Mouse (Mus musculus) heart, adult 2 months (tissue): ENCODE measurements at regions not wholly inside any gene's neighbourhood (a gene's known extent, or its start where the extent isn't known, plus 50 kb on each side); places are given as distances from the start of the nearest gene placed in this dataset.
"Not testable (repeated sequence)": the region's sequence is repeated elsewhere in the genome, so short reads cannot be mapped to it uniquely, and the experiment has no call there.

Experiments
- DNase-seq, 2 experiments: peaks; one replicate each; pipeline ENCODE4 v3.0.0; 2021
- H3K27ac ChIP-seq: fragments of 200-600 bp; 2 replicates; pipeline ENCODE4 v1.8.1; 2022
- H3K27me3 ChIP-seq: fragments of 200-500 bp; 2 replicates; pipeline ENCODE4 v1.6.1; 2012; ENCODE audit warnings: mild to moderate bottlenecking, low read length, inconsistent platforms, mixed read lengths; ENCODE audit not compliant: control insufficient read depth, insufficient read depth
- H3K36me3 ChIP-seq: fragments of 200-500 bp; 2 replicates; pipeline ENCODE4 v1.6.1; 2012; ENCODE audit warnings: low read length, inconsistent platforms; ENCODE audit not compliant: control insufficient read depth, insufficient read depth
- H3K4me1 ChIP-seq: fragments of 200-500 bp; 2 replicates; pipeline ENCODE4 v1.6.1; 2011; ENCODE audit warnings: low read length; ENCODE audit not compliant: control insufficient read depth, insufficient read depth
- H3K4me3 ChIP-seq: fragments of 200-600 bp; 2 replicates; pipeline ENCODE4 v1.8.1; 2022
- H3K79me2 ChIP-seq: fragments of 200-500 bp; replicated peaks from 2 replicates; pipeline ENCODE4 v1.6.1; 2012; ENCODE audit warnings: mild to moderate bottlenecking, inconsistent platforms, low read length, moderate library complexity, mixed read lengths; ENCODE audit not compliant: control insufficient read depth, insufficient read depth
- H3K9ac ChIP-seq: fragments of 200-500 bp; 2 replicates; pipeline ENCODE4 v1.6.1; 2012; ENCODE audit warnings: low read depth, mild to moderate bottlenecking, control low read depth, inconsistent platforms, low read length, mixed read lengths
- CTCF ChIP-seq: fragments of 200-600 bp; IDR thresholded peaks from 2 replicates; pipeline ENCODE4 v1.8.1; 2022; ENCODE audit warnings: antibody characterized with exemption, mild to moderate bottlenecking, moderate library complexity
- EP300 ChIP-seq: fragments of 200-500 bp; IDR thresholded peaks from 2 replicates; pipeline ENCODE4 v1.6.1; 2011; ENCODE audit warnings: low read depth, low read length, control low read depth; ENCODE audit not compliant: insufficient read depth
- POLR2A ChIP-seq: fragments of 200-500 bp; IDR thresholded peaks from 2 replicates; pipeline ENCODE4 v1.6.1; 2011; ENCODE audit warnings: mild to moderate bottlenecking, low read depth, low read length, control low read depth; ENCODE audit not compliant: insufficient read depth
- WGBS: fragments of 180-500 bp; shearing (Covaris S2); methylation state at CpG from one replicate; pipeline ENCODE4 v1.1.7; 2018; 5-methylcytosine and 5-hydroxymethylcytosine counted together
- intact Hi-C: fragments of 180-260 bp; cut with DNase I; formaldehyde crosslinking; loops from one replicate; pipeline ENCODE4 v1.15.1; 2025

- Histone ChIP-seq H3K27me3 (0 out of 2 replicates have a peak, but pooled peaks cover 1% of the 10 kb centered on the region), H3K36me3 (no peaks in the 10 kb centered on the region), H3K4me3 (no peak overlapping the region), H3K27ac (no peak overlapping the region), H3K79me2 (no peaks in the 10 kb centered on the region), H3K9ac (no peak overlapping the region), H3K4me1 (no peaks in the 10 kb centered on the region)
- intact Hi-C loops = loop anchor here (5.0 kb wide), 1 partner anchor 112 kb away; no protein-coding TSS in a partner anchor
- DNase-seq = no peak
- TF ChIP-seq POLR2A = no peak
- WGBS = 95% methylated on average over 3 of the region's 3 CpGs
These were observed 64.2 kb upstream of the Cpm start for GRCm38 (mm10) chr10:117565110-117565509.

GRCm38 (mm10) chr10:117564118-117565040, 64.9 kb upstream of the Cpm start:
- intact Hi-C loops = loop anchor here (5.0 kb wide), 1 partner anchor 113 kb away; no protein-coding TSS in a partner anchor
- Histone ChIP-seq H3K27ac (no peak overlapping the region), H3K79me2 (no peaks in the 10 kb centered on the region), H3K36me3 (no peaks in the 10 kb centered on the region), H3K9ac (no peak overlapping the region), H3K27me3 (no peaks in the 10 kb centered on the region), H3K4me1 (no peaks in the 10 kb centered on the region), H3K4me3 (no peak overlapping the region)
- TF ChIP-seq EP300 (no peak), CTCF (no peak), POLR2A (no peak)
- WGBS = 47% methylated on average over 12 of the region's 12 CpGs
- no peak for DNase-seq

- no peaks in the 10 kb centered on the region for H3K27me3 ChIP-seq
- H3K27ac ChIP-seq = no peak overlapping the region
- no peaks in the 10 kb centered on the region for H3K4me1 ChIP-seq
- TF ChIP-seq EP300 (no peak), POLR2A (no peak), CTCF (no peak)
- intact Hi-C loops = no loop called here
- WGBS = 72% methylated on average over 8 of the region's 8 CpGs
- H3K9ac ChIP-seq = no peak overlapping the region
- no peak overlapping the region for H3K4me3 ChIP-seq
- H3K79me2 ChIP-seq = no peaks in the 10 kb centered on the region
- no peak for DNase-seq
- no peaks in the 10 kb centered on the region for H3K36me3 ChIP-seq
These were observed 65.7 kb upstream of the Cpm start for GRCm38 (mm10) chr10:117563429-117564117.

DNA sequence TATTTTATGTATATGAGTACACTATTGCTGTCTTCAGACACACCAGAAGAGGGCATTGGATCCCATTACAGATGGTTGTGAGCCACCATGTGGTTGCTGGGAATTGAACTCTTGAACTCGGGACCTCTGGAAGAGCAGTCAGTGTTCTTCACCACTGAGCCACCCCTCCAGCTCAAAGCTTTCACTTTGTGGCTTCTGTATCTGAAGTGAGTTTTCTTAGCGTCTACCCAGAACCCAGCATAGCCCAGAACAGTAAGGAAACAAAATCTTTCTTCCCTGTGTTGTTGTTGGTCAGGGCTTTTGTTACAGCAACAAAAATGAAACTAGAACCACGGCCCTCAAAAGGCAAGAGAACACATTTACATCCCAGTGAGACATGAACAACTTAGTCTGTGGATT, 66.5 kb upstream of the Cpm start:
- H3K79me2 ChIP-seq, H3K27ac ChIP-seq, H3K36me3 ChIP-seq, H3K4me3 ChIP-seq, intact Hi-C loops, H3K27me3 ChIP-seq, H3K9ac ChIP-seq, DNase-seq, H3K4me1 ChIP-seq: not testable (repeated sequence)
- 83% methylated on average over 3 of the region's 3 CpGs for WGBS

- no peak for DNase-seq
- intact Hi-C loops = no loop called here
- H3K4me1 ChIP-seq = no peaks in the 10 kb centered on the region
- 73% methylated on average over 13 of the region's 13 CpGs for WGBS
- TF ChIP-seq EP300 = no peak
- TF ChIP-seq CTCF = no peak
- no peak for TF ChIP-seq POLR2A
- no peaks in the 10 kb centered on the region for H3K79me2 ChIP-seq
- no peak overlapping the region for H3K27ac ChIP-seq
- H3K9ac ChIP-seq = no peak overlapping the region
- H3K4me3 ChIP-seq = no peak overlapping the region
- H3K36me3 ChIP-seq = no peaks in the 10 kb centered on the region
- H3K27me3 ChIP-seq = no peaks in the 10 kb centered on the region
These were observed 67.1 kb upstream of the Cpm start for GRCm38 (mm10) chr10:117561909-117562849.
